Mouse (Mus musculus): ENCODE measurements around the gene Asap2.
A peak's percentile ranks its signal among the peaks of the same experiment; 100 is the strongest.
"Not testable (repeated sequence)": the region's sequence is repeated elsewhere in the genome, so short reads cannot be mapped to it uniquely, and the experiment has no call there.

The Asap2 gene

GRCm38 (mm10) chr12:20990132-20990531 lies at the start of gene Asap2:
TSS of gene Asap2 (plus strand) at chr12:20990459.
- DNase-seq (ENCODE audit: low read depth, low spot score): not testable (repeated sequence)

GRCm38 (mm10) chr12:20947051-20947997 lies 42.9 kb upstream of the Asap2 start:
- DNase-seq (ENCODE audit: low read depth, low spot score): not testable (repeated sequence)

- not testable (repeated sequence) for DNase-seq (ENCODE audit: low read depth, low spot score)
Measured at GRCm38 (mm10) chr12:20990579-20990978, 320 bp downstream of the Asap2 start.

- DNase-seq (ENCODE audit: low read depth, low spot score): not testable (repeated sequence)
Measured at GRCm38 (mm10) chr12:21030875-21031274, 40.6 kb downstream of the Asap2 start.

- DNase-seq (ENCODE audit: low read depth, low spot score): not testable (repeated sequence)
Measured at GRCm38 (mm10) chr12:21046716-21047115, 56.5 kb downstream of the Asap2 start.

GRCm38 (mm10) chr12:21075731-21076130 lies 85.5 kb downstream of the Asap2 start:
- peak; percentile 2 for DNase-seq (ENCODE audit: low read depth, low spot score)

GRCm38 (mm10) chr12:21090168-21090567 lies 99.9 kb downstream of the Asap2 start:
- not testable (repeated sequence) for DNase-seq (ENCODE audit: low read depth, low spot score)

GRCm38 (mm10) chr12:21092446-21092845 lies 102.2 kb downstream of the Asap2 start:
- not testable (repeated sequence) for DNase-seq (ENCODE audit: low read depth, low spot score)

GRCm38 (mm10) chr12:21097806-21098325 lies 107.6 kb downstream of the Asap2 start:
- DNase-seq (ENCODE audit: low read depth, low spot score): not testable (repeated sequence)

GRCm38 (mm10) chr12:21111116-21111475 lies 120.8 kb downstream of the Asap2 start:
- DNase-seq (ENCODE audit: low read depth, low spot score): not testable (repeated sequence)

- DNase-seq (ENCODE audit: low read depth, low spot score): no peak
Measured at GRCm38 (mm10) chr12:21111476-21112452, 121.5 kb downstream of the Asap2 start.

GRCm38 (mm10) chr12:21112453-21112857 lies 122.2 kb downstream of the Asap2 start:
- DNase-seq (ENCODE audit: low read depth, low spot score): no peak

GRCm38 (mm10) chr12:21119446-21119845 lies 129.2 kb downstream of the Asap2 start:
- DNase-seq (ENCODE audit: low read depth, low spot score): no peak

GRCm38 (mm10) chr12:21122818-21123217 lies 132.6 kb downstream of the Asap2 start:
- no peak for DNase-seq (ENCODE audit: low read depth, low spot score)

- no peak for DNase-seq (ENCODE audit: low read depth, low spot score)
Measured at GRCm38 (mm10) chr12:21123647-21124046, 133.4 kb downstream of the Asap2 start.

GRCm38 (mm10) chr12:21125675-21126470 lies 135.6 kb downstream of the Asap2 start:
- DNase-seq (ENCODE audit: low read depth, low spot score): no peak

GRCm38 (mm10) chr12:21126516-21126915 lies 136.3 kb downstream of the Asap2 start:
- DNase-seq (ENCODE audit: low read depth, low spot score): no peak

GRCm38 (mm10) chr12:21128930-21129869 lies 138.9 kb downstream of the Asap2 start:
- DNase-seq (ENCODE audit: low read depth, low spot score): no peak

GRCm38 (mm10) chr12:21130274-21130823 lies 140.1 kb downstream of the Asap2 start:
- no peak for DNase-seq (ENCODE audit: low read depth, low spot score)

Data from retina, adult 2 months (tissue).